In genomic region chr13:67853130-67853529, GRCm38 (mm10) we compare ENCODE assay signal across 25 mouse cellular contexts. TPM values are rescaled to one million over a fixed set of nuclear protein-coding genes. Genes with fewer than 3 reads are reported as not detected.
"Had no signal": no experiment of that assay in that cellular context is flagged by ENCODE, and none has a peak within 500 bp of the region (broad histone marks: within the 10 kb centered on the region; RNA-seq: fewer than 3 reads in every experiment).

No protein-coding gene starts in this region.

- H3K36me3 ChIP-seq: lung, embryonic 15.5 days; midbrain, embryonic 13.5 days; midbrain, embryonic 15.5 days; neural tube, embryonic 12.5 days; stomach, embryonic 15.5 days had no signal

- H3K4me2 ChIP-seq: lung, embryonic 15.5 days; midbrain, embryonic 11.5 days; midbrain, embryonic 13.5 days; midbrain, embryonic 15.5 days; neural tube, embryonic 12.5 days; stomach, embryonic 15.5 days had no signal

- H3K9me3 ChIP-seq: lung, embryonic 15.5 days; midbrain, embryonic 13.5 days; midbrain, embryonic 15.5 days; neural tube, embryonic 12.5 days; stomach, embryonic 15.5 days had no signal

- DNase-seq: liver, postnatal 0 days; lung, adult 2 months; lung, postnatal 14 days; lung, postnatal 36 days; right cerebral cortex, postnatal 14 days; thymus, adult 2 months; thymus, postnatal 25 days; thymus, postnatal 4 days had no signal

- H3K27me3 ChIP-seq: lung, embryonic 15.5 days; megakaryocyte, embryonic 14.5 days; midbrain, embryonic 13.5 days; midbrain, embryonic 15.5 days; neural tube, embryonic 12.5 days; stomach, embryonic 15.5 days had no signal

- H3K27ac ChIP-seq: lung, embryonic 15.5 days; macrophage; midbrain, embryonic 13.5 days; midbrain, embryonic 15.5 days; neural tube, embryonic 12.5 days; stomach, embryonic 15.5 days; stomach, postnatal 0 days had no signal

- H3K4me1 ChIP-seq: lung, embryonic 15.5 days; megakaryocyte, embryonic 14.5 days; midbrain, embryonic 13.5 days; midbrain, embryonic 15.5 days; neural tube, embryonic 12.5 days; stomach, embryonic 15.5 days had no signal

- ATAC-seq: liver, postnatal 0 days; lung, postnatal 0 days; midbrain, embryonic 13.5 days; midbrain, embryonic 15.5 days had no signal

- H3K9ac ChIP-seq: liver, postnatal 0 days; lung, embryonic 15.5 days; midbrain, embryonic 13.5 days; midbrain, embryonic 15.5 days; neural tube, embryonic 12.5 days; stomach, embryonic 15.5 days had no signal

- H3K4me3 ChIP-seq: lung, embryonic 15.5 days; megakaryocyte, embryonic 14.5 days; midbrain, embryonic 13.5 days; midbrain, embryonic 15.5 days; neural tube, embryonic 12.5 days; stomach, embryonic 15.5 days had no signal

RNA-seq across cellular contexts. Expression of gene BC048507, which starts 10.0 kb away (rescaled TPM):
- total RNA-seq: megakaryocyte progenitor cell, adult 5-6 weeks; midbrain, postnatal 0 days; monocyte, adult 5-6 weeks; neutrophil, adult 5-6 weeks had no signal
- polyA plus RNA-seq: liver, postnatal 0 days; lung, adult 2 months; lung, embryonic 15.5 days; lung, postnatal 0 days; macrophage; midbrain, embryonic 11.5 days; midbrain, embryonic 13.5 days; midbrain, postnatal 0 days; neural tube, embryonic 12.5 days; neural tube, embryonic 14.5 days; spleen, adult 2 months; stomach, postnatal 0 days; thymus, adult 2 months; urinary bladder, adult 2 months had no signal

RNA-seq across cellular contexts. Expression of gene Gm10037, which starts 22.2 kb away (rescaled TPM):
- total RNA-seq: monocyte, adult 5-6 weeks had no signal
